Mouse (Mus musculus): ENCODE results near the gene Coq7. TPM values are rescaled to one million over a fixed set of nuclear protein-coding genes. Genes with fewer than 3 reads are reported as not detected.
A peak's percentile ranks its signal among the peaks of the same experiment; 100 is the strongest.

The Coq7 gene
- polyA plus RNA-seq, 1 experiment from 2014 or later = 85.4 TPM

GRCm38 (mm10) chr7:118532519-118533177, 508 bp downstream of the Coq7 start:
- Histone ChIP-seq H3K27me3 (no peaks in the 10 kb centered on the region), H3K4me2 (replicated peaks) (peak overlapping the region; percentile 55), H3K36me3 (peaks cover 8% of the 10 kb centered on the region; the same call in 1 of the 2 replicates), H3K27ac (replicated peaks) (peak overlapping the region; percentile 96), H3K4me3 (peak overlapping the region; percentile 69), H3K4me1 (peaks cover 10% of the 10 kb centered on the region; the same call in 1 of the 2 replicates), H3K9me3 (no peaks in the 10 kb centered on the region), H3K9ac (replicated peaks) (peak overlapping the region; percentile 71)
- peak; percentile 95 for ATAC-seq (replicated peaks)
- whole genome bisulfite sequencing = 0% methylated on average over 36 of the region's 36 CpGs

DNA sequence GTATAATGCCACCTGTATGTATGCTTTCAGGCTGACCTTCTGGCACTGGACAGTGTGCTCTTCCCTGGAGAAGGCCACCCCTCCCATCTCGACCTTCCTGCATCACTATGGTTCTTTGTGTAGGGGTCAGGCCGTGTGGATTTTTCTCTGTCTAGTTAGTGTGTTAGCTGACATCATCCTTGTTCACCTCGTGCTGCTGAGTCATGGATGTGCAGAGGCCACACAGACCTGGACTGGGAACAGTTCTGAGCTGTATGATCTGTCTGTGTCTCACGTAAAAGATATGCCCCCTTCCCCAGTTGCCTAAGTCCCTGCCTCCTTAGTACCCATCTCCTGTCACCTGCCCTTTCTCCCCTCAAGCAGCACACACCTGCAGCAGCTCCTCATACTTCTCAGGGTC, 6.2 kb downstream of the Coq7 start:
- peaks cover under 1% of the 10 kb centered on the region; the same call in 1 of the 2 replicates for H3K4me1 ChIP-seq
- H3K9ac ChIP-seq (replicated peaks) = no peak overlapping the region
- H3K4me3 ChIP-seq = no peak overlapping the region
- H3K4me2 ChIP-seq (replicated peaks) = no peak overlapping the region
- no peaks in the 10 kb centered on the region for H3K27me3 ChIP-seq
- ATAC-seq (replicated peaks) = no peak
- WGBS = 84% methylated on average over 4 of the region's 4 CpGs
- peaks cover 10% of the 10 kb centered on the region; the same call in 1 of the 2 replicates for H3K36me3 ChIP-seq
- no peak overlapping the region for H3K27ac ChIP-seq (replicated peaks)
- no peaks in the 10 kb centered on the region for H3K9me3 ChIP-seq

DNA sequence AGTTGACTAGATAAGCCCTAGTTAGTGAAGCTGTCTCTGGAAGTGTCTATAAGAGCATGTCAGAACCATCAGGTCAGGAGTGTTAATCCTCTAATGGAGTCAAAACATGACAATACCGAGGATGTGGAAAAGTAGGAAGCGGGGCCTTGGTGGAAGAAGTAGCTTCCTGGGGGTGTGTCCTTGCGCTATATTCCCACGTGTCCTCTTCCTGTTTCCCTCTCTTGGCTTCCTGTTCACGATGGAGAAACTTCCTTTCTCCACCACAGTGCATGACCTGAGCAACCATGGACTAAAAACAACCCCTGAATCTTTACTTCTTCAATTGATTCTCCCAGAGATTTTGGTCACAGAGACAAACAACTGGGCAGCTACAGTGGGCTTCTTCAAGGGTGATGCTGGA, 11.1 kb downstream of the Coq7 start:
- Histone ChIP-seq H3K4me1 (peaks cover 6% of the 10 kb centered on the region; the same call in 1 of the 2 replicates), H3K4me2 (replicated peaks) (no peak overlapping the region), H3K27me3 (no peaks in the 10 kb centered on the region), H3K9me3 (no peaks in the 10 kb centered on the region), H3K27ac (replicated peaks) (no peak overlapping the region), H3K9ac (replicated peaks) (no peak overlapping the region), H3K36me3 (peaks cover 10% of the 10 kb centered on the region; the same call in 1 of the 2 replicates), H3K4me3 (no peak overlapping the region)
- WGBS = 88% methylated on average over 5 of the region's 5 CpGs
- ATAC-seq (replicated peaks) = no peak

GRCm38 (mm10) chr7:118519661-118520060, 13.5 kb downstream of the Coq7 start:
- ATAC-seq (replicated peaks) = no peak
- WGBS = 88% methylated on average over 8 of the region's 8 CpGs
- H3K4me3 ChIP-seq = no peak overlapping the region
- H3K27me3 ChIP-seq = no peaks in the 10 kb centered on the region
- no peak overlapping the region for H3K9ac ChIP-seq (replicated peaks)
- peaks cover 6% of the 10 kb centered on the region; the same call in 1 of the 2 replicates for H3K4me1 ChIP-seq
- no peaks in the 10 kb centered on the region for H3K9me3 ChIP-seq
- H3K4me2 ChIP-seq (replicated peaks) = no peak overlapping the region
- no peak overlapping the region for H3K27ac ChIP-seq (replicated peaks)
- H3K36me3 ChIP-seq = 0 out of 2 replicates have a peak, but pooled peaks cover 5% of the 10 kb centered on the region

- 1% methylated on average over 18 of the region's 18 CpGs for WGBS
- Histone ChIP-seq H3K27ac (replicated peaks) (no peak overlapping the region), H3K27me3 (no peaks in the 10 kb centered on the region), H3K9ac (replicated peaks) (no peak overlapping the region), H3K4me2 (replicated peaks) (peak overlapping the region; percentile 25; the same call in 1 of the 2 replicates), H3K4me1 (peaks cover 6% of the 10 kb centered on the region; the same call in 1 of the 2 replicates), H3K4me3 (no peak overlapping the region), H3K9me3 (no peaks in the 10 kb centered on the region), H3K36me3 (no peaks in the 10 kb centered on the region)
- ATAC-seq (replicated peaks) = peak; percentile 79
Measured at GRCm38 (mm10) chr7:118518687-118519086, 14.5 kb downstream of the Coq7 start.

DNA sequence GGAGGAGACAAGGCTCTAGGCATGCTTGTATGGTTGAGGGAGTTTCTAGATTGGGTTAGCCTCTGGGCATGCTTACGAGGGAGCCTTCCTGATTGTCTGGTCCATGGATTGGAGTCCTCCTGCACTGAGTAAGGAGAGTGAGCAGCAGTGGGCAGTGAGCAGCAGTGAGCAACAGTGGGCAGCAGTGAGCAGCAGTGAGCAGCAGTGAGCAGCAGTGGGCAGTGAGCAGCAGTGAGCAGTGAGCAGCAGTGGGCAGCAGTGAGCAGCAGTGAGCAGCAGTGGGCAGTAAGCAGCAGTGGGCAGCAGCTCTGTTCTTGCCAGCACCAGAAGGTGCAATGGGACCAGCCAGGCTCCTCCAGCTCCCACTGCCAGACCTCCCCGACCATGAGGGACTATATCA, 15.3 kb downstream of the Coq7 start:
- no peaks in the 10 kb centered on the region for H3K27me3 ChIP-seq
- peaks cover 6% of the 10 kb centered on the region; the same call in 1 of the 2 replicates for H3K4me1 ChIP-seq
- H3K36me3 ChIP-seq = no peaks in the 10 kb centered on the region
- H3K4me2 ChIP-seq (replicated peaks) = no peak overlapping the region
- WGBS = 70% methylated on average over 2 of the region's 2 CpGs
- H3K27ac ChIP-seq (replicated peaks) = no peak overlapping the region
- ATAC-seq (replicated peaks) = no peak
- no peak overlapping the region for H3K9ac ChIP-seq (replicated peaks)
- no peak overlapping the region for H3K4me3 ChIP-seq
- no peaks in the 10 kb centered on the region for H3K9me3 ChIP-seq

DNA sequence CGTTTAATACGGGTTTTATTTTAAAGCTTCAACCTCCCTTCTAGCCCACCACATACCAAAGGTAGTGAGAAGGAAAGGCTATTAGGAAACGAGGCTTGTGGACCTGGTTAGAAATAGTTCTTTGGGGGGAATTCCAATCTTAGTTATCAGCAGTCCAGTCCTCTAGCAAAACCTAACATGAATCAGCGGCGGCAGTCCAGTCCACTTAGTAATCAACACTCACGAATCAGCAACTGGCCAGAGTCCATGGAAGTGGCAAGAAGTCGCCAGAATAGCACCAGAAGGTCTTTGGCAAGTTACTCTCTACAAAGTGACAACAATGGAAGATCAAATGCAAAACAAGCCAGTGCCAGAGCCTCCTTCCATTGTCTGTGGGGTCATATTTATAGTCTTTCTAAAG, 24.6 kb downstream of the Coq7 start:
- no peaks in the 10 kb centered on the region for H3K9me3 ChIP-seq
- H3K4me3 ChIP-seq = no peak overlapping the region
- 80% methylated on average over 7 of the region's 7 CpGs for WGBS
- H3K4me2 ChIP-seq (replicated peaks) = no peak overlapping the region
- H3K9ac ChIP-seq (replicated peaks) = no peak overlapping the region
- no peak for ATAC-seq (replicated peaks)
- no peaks in the 10 kb centered on the region for H3K36me3 ChIP-seq
- H3K27me3 ChIP-seq = no peaks in the 10 kb centered on the region
- no peak overlapping the region for H3K27ac ChIP-seq (replicated peaks)
- no peaks in the 10 kb centered on the region for H3K4me1 ChIP-seq

GRCm38 (mm10) chr7:118503844-118504243, 29.3 kb downstream of the Coq7 start:
- no peaks in the 10 kb centered on the region for H3K4me1 ChIP-seq
- H3K27me3 ChIP-seq = no peaks in the 10 kb centered on the region
- no peak overlapping the region for H3K9ac ChIP-seq (replicated peaks)
- 70% methylated on average over 4 of the region's 4 CpGs for WGBS
- H3K4me3 ChIP-seq = no peak overlapping the region
- no peaks in the 10 kb centered on the region for H3K36me3 ChIP-seq
- no peak overlapping the region for H3K27ac ChIP-seq (replicated peaks)
- no peak overlapping the region for H3K4me2 ChIP-seq (replicated peaks)
- no peak for ATAC-seq (replicated peaks)
- H3K9me3 ChIP-seq = no peaks in the 10 kb centered on the region

DNA sequence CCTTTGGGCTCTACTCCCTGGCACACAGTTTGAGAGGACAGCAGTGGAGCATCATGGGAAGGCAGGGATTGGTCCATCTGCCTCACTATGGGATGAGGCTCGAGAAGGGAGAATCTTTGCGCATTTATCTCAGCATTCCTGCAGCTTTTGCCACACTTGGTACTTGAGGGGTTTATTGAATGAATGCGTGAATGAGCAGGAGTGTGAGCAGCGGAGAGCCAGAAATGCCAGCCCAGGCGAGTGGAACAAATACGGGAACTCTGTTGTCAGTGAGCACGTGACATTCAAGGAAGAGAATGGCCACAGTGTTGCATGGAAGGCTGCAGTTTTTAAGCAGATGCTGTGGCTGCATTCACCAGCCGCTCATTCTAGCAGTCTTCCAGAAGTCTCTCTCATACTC, 30.8 kb downstream of the Coq7 start:
- H3K4me2 ChIP-seq (replicated peaks) = peak overlapping the region; percentile 18
- H3K27ac ChIP-seq (replicated peaks) = no peak overlapping the region
- H3K36me3 ChIP-seq = no peaks in the 10 kb centered on the region
- 63% methylated on average over 8 of the region's 8 CpGs for WGBS
- H3K9ac ChIP-seq (replicated peaks) = no peak overlapping the region
- H3K4me3 ChIP-seq = no peak overlapping the region
- H3K4me1 ChIP-seq = no peaks in the 10 kb centered on the region
- no peaks in the 10 kb centered on the region for H3K27me3 ChIP-seq
- H3K9me3 ChIP-seq = no peaks in the 10 kb centered on the region
- no peak for ATAC-seq (replicated peaks)

- H3K9ac ChIP-seq (replicated peaks) = no peak overlapping the region
Measured at GRCm38 (mm10) chr7:118499784-118500435, 33.2 kb downstream of the Coq7 start.

GRCm38 (mm10) chr7:118498984-118499783, 34.0 kb downstream of the Coq7 start:
- H3K27me3 ChIP-seq = no peaks in the 10 kb centered on the region
- no peak overlapping the region for H3K4me3 ChIP-seq
- no peaks in the 10 kb centered on the region for H3K4me1 ChIP-seq
- H3K9me3 ChIP-seq = no peaks in the 10 kb centered on the region
- WGBS = 87% methylated on average over 12 of the region's 12 CpGs
- no peaks in the 10 kb centered on the region for H3K36me3 ChIP-seq
- no peak overlapping the region for H3K4me2 ChIP-seq (replicated peaks)
- H3K27ac ChIP-seq (replicated peaks) = no peak overlapping the region
- no peak for ATAC-seq (replicated peaks)
- H3K9ac ChIP-seq (replicated peaks) = no peak overlapping the region

More at GRCm38 (mm10) chr7:118499784-118500435, 33.2 kb downstream of the Coq7 start:
- H3K27me3 ChIP-seq = no peaks in the 10 kb centered on the region
- H3K4me1 ChIP-seq = no peaks in the 10 kb centered on the region
- H3K36me3 ChIP-seq = no peaks in the 10 kb centered on the region
- H3K4me2 ChIP-seq (replicated peaks) = no peak overlapping the region
- no peak overlapping the region for H3K4me3 ChIP-seq
- WGBS = 76% methylated on average over 7 of the region's 7 CpGs
- H3K9me3 ChIP-seq = no peaks in the 10 kb centered on the region
- ATAC-seq (replicated peaks) = no peak
- H3K27ac ChIP-seq (replicated peaks) = no peak overlapping the region

Data from forebrain, embryonic 15.5 days (tissue).